Mouse (Mus musculus): ENCODE results near the gene D130043K22Rik. TPM values are rescaled to one million over a fixed set of nuclear protein-coding genes. Genes with fewer than 3 reads are reported as not detected.
A peak's percentile ranks its signal among the peaks of the same experiment; 100 is the strongest.

Gene D130043K22Rik
- polyA plus RNA-seq, 1 experiment from 2014 or later = 0.14 TPM

- ATAC-seq (ENCODE audit: insufficient read depth) = no peak
- no peak overlapping the region for H3K9ac ChIP-seq
- H3K4me2 ChIP-seq = no peak overlapping the region
- H3K27me3 ChIP-seq (ENCODE audit: insufficient read depth, low read length) = no peaks in the 10 kb centered on the region
- H3K9me3 ChIP-seq (ENCODE audit: low read depth, low read length) = no peaks in the 10 kb centered on the region
- 72% methylated on average over 2 of the region's 2 CpGs for WGBS
- no peak for DNase-seq
- no peak overlapping the region for H3K27ac ChIP-seq (ENCODE audit: low read depth)
- no peaks in the 10 kb centered on the region for H3K36me3 ChIP-seq (ENCODE audit: insufficient read depth)
- H3K4me3 ChIP-seq (ENCODE audit: low read depth, low read length) = no peak overlapping the region
- H3K4me1 ChIP-seq (ENCODE audit: insufficient read depth) = no peaks in the 10 kb centered on the region
- TF ChIP-seq CTCF (IDR thresholded peaks at IDR 0.05; ENCODE audit: low read depth) = no peak
Measured at GRCm38 (mm10) chr13:24893880-24894279, 48.9 kb downstream of the D130043K22Rik start.

GRCm38 (mm10) chr13:24901916-24902315 lies 57.0 kb downstream of the D130043K22Rik start:
- Histone ChIP-seq H3K36me3 (ENCODE audit: insufficient read depth) (no peaks in the 10 kb centered on the region), H3K9me3 (ENCODE audit: low read depth, low read length) (no peaks in the 10 kb centered on the region), H3K27me3 (ENCODE audit: insufficient read depth, low read length) (no peaks in the 10 kb centered on the region), H3K4me2 (no peak overlapping the region), H3K27ac (ENCODE audit: low read depth) (no peak overlapping the region), H3K9ac (no peak overlapping the region), H3K4me1 (ENCODE audit: insufficient read depth) (no peaks in the 10 kb centered on the region), H3K4me3 (ENCODE audit: low read depth, low read length) (no peak overlapping the region)
- DNase-seq (no peak), ATAC-seq (ENCODE audit: insufficient read depth) (no peak)
- 76% methylated on average over 2 of the region's 2 CpGs for WGBS
- no peak for TF ChIP-seq CTCF (IDR thresholded peaks at IDR 0.05; ENCODE audit: low read depth)

- H3K9me3 ChIP-seq (ENCODE audit: low read depth, low read length) = no peaks in the 10 kb centered on the region
- TF ChIP-seq CTCF (IDR thresholded peaks at IDR 0.05; ENCODE audit: low read depth) = no peak
- no peaks in the 10 kb centered on the region for H3K27me3 ChIP-seq (ENCODE audit: insufficient read depth, low read length)
- H3K36me3 ChIP-seq (ENCODE audit: insufficient read depth) = no peaks in the 10 kb centered on the region
- no peak overlapping the region for H3K27ac ChIP-seq (ENCODE audit: low read depth)
- no peak overlapping the region for H3K4me2 ChIP-seq
- H3K9ac ChIP-seq = no peak overlapping the region
- no peak for DNase-seq
- no peak overlapping the region for H3K4me3 ChIP-seq (ENCODE audit: low read depth, low read length)
- H3K4me1 ChIP-seq (ENCODE audit: insufficient read depth) = no peaks in the 10 kb centered on the region
- 59% methylated on average over 6 of the region's 6 CpGs for WGBS
- ATAC-seq (ENCODE audit: insufficient read depth) = no peak
Measured at GRCm38 (mm10) chr13:24903412-24903811, 58.5 kb downstream of the D130043K22Rik start.

GRCm38 (mm10) chr13:24905422-24905821 lies 60.5 kb downstream of the D130043K22Rik start:
- Histone ChIP-seq H3K4me2 (no peak overlapping the region), H3K9ac (no peak overlapping the region), H3K4me3 (ENCODE audit: low read depth, low read length) (no peak overlapping the region), H3K27ac (ENCODE audit: low read depth) (no peak overlapping the region), H3K27me3 (ENCODE audit: insufficient read depth, low read length) (no peaks in the 10 kb centered on the region), H3K36me3 (ENCODE audit: insufficient read depth) (no peaks in the 10 kb centered on the region), H3K9me3 (ENCODE audit: low read depth, low read length) (no peaks in the 10 kb centered on the region), H3K4me1 (ENCODE audit: insufficient read depth) (no peaks in the 10 kb centered on the region)
- TF ChIP-seq CTCF (IDR thresholded peaks at IDR 0.05; ENCODE audit: low read depth) = no peak
- DNase-seq (no peak), ATAC-seq (ENCODE audit: insufficient read depth) (no peak)
- 82% methylated on average over 12 of the region's 12 CpGs for WGBS

GRCm38 (mm10) chr13:24906831-24907570 lies 62.1 kb downstream of the D130043K22Rik start:
- H3K27ac ChIP-seq (ENCODE audit: low read depth) = no peak overlapping the region
- H3K4me2 ChIP-seq = no peak overlapping the region
- H3K4me3 ChIP-seq (ENCODE audit: low read depth, low read length) = no peak overlapping the region
- DNase-seq (no peak), ATAC-seq (ENCODE audit: insufficient read depth) (no peak; the same call in 1 of the 2 replicates)
- TF ChIP-seq CTCF (IDR thresholded peaks at IDR 0.05; ENCODE audit: low read depth) = no peak
- WGBS = 81% methylated on average over 11 of the region's 11 CpGs
- no peak overlapping the region for H3K9ac ChIP-seq
- H3K4me1 ChIP-seq (ENCODE audit: insufficient read depth) = no peaks in the 10 kb centered on the region
- H3K9me3 ChIP-seq (ENCODE audit: low read depth, low read length) = no peaks in the 10 kb centered on the region
- H3K36me3 ChIP-seq (ENCODE audit: insufficient read depth) = peaks cover 5% of the 10 kb centered on the region; the same call in 1 of the 2 replicates
- no peaks in the 10 kb centered on the region for H3K27me3 ChIP-seq (ENCODE audit: insufficient read depth, low read length)

- Histone ChIP-seq H3K4me2 (no peak overlapping the region), H3K4me1 (ENCODE audit: insufficient read depth) (no peaks in the 10 kb centered on the region), H3K9ac (no peak overlapping the region), H3K4me3 (ENCODE audit: low read depth, low read length) (no peak overlapping the region), H3K9me3 (ENCODE audit: low read depth, low read length) (no peaks in the 10 kb centered on the region), H3K36me3 (ENCODE audit: insufficient read depth) (peaks cover 19% of the 10 kb centered on the region; the same call in 1 of the 2 replicates), H3K27ac (ENCODE audit: low read depth) (no peak overlapping the region), H3K27me3 (ENCODE audit: insufficient read depth, low read length) (no peaks in the 10 kb centered on the region)
- 96% methylated on average over 1 of the region's 1 CpGs for WGBS
- no peak for ATAC-seq (ENCODE audit: insufficient read depth)
- TF ChIP-seq CTCF (IDR thresholded peaks at IDR 0.05; ENCODE audit: low read depth) = peak; percentile 31; the same call in 1 of the 2 replicates
- peak; percentile 11 for DNase-seq
Measured at GRCm38 (mm10) chr13:24909112-24909511, 64.2 kb downstream of the D130043K22Rik start.

GRCm38 (mm10) chr13:24913576-24913975 lies 68.6 kb downstream of the D130043K22Rik start:
- ATAC-seq (ENCODE audit: insufficient read depth) (no peak), DNase-seq (no peak)
- Histone ChIP-seq H3K27me3 (ENCODE audit: insufficient read depth, low read length) (no peaks in the 10 kb centered on the region), H3K27ac (ENCODE audit: low read depth) (no peak overlapping the region), H3K9me3 (ENCODE audit: low read depth, low read length) (no peaks in the 10 kb centered on the region), H3K4me1 (ENCODE audit: insufficient read depth) (no peaks in the 10 kb centered on the region), H3K4me3 (ENCODE audit: low read depth, low read length) (no peak overlapping the region), H3K4me2 (no peak overlapping the region), H3K9ac (no peak overlapping the region), H3K36me3 (ENCODE audit: insufficient read depth) (peaks cover 33% of the 10 kb centered on the region; the same call in 1 of the 2 replicates)
- 90% methylated on average over 7 of the region's 7 CpGs for WGBS
- TF ChIP-seq CTCF (IDR thresholded peaks at IDR 0.05; ENCODE audit: low read depth) = no peak
